Mouse (Mus musculus) Muller cell, postnatal 12 days (primary cell): ENCODE measurements at regions not wholly inside any gene's neighbourhood (a gene's known extent, or its start where the extent isn't known, plus 50 kb on each side); places are given as distances from the start of the nearest gene placed in this dataset.
A peak's percentile ranks its signal among the peaks of the same experiment; 100 is the strongest.

ENCODE experiments used
- DNase-seq: peaks from one replicate; pipeline ENCODE4 v3.0.0-alpha.2; 2015; ENCODE audit errors: inconsistent ontology term

DNA sequence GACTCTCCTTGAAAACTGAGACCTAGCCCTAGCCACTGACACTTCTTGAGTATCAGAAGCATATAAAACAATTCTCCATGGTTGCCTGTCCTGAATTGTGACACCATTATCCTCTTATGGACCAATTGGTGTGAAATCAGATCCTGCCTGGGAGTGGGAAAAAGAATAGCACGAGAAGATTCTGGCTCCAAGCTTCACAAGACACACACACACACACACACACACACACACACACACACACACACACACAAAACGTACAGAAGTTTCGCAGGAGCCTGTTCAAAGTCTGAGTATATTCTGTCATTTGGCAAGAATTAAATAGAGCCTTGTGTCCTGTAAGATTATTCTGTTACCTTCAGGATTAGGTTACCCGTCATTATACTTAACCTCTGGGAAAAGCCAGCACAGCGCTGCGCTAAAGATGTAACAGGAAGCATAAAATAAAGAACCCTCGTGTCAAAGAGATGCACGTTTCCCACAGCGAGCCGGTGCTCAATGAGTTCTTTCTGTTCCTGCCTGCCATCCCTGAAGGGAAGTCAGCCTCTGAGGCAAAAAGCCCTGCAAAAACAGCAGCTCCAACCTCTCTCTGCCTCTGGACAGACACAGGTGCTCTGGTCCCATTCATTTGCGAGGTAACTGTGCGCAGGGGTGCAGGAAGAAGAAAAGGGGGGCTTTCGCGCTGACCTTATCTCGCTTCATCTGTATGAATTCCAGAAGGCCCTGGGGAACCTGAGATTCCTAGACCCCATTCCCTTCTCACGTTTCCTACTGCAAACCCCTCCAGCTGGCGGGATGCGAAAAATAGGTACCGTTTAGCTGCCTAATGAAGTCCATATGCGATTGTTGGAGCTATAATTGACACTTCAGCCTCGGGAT is 178.4 kb upstream of the Elac2 start:
- DNase-seq, result no peak

DNA sequence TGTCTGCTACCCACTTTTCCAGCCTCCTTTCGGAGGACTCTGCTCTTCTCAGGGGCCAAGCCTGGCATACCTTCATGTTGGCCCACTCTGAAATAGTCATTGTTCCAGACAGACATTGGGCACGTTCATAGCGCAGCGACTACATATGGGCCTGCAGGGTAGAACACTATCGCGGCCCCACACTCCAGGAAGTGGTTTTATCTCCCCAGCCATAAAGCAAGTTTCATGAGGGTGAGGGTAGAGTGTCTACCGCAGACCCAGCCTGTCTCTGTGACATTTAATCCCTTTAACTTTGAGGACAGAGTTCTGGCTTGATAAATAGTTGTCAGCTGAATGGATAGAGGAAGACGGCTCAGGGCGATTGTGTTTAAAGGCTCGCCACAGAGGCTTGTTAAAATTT is 177.5 kb upstream of the Elac2 start:
- DNase-seq, result no peak

DNA sequence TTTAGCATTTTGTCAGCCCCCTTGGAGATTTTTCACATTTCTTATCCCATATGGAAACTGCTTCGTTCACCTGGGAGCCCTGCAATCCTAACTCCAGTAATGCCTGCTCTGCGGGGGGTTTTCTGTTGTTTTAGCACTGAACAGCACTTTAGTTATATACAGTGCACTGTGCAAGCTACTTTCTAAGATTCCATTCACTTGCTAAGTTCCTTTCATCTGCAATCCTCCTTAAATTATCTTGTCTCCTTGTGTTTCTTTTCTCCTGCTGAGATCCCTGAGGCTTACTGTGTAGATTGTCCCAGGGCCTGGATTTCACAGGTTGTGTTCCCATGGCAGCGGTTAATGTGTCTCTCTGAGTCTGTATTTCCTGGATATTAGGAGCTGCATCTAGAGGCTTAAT is 173.3 kb upstream of the Elac2 start:
- DNase-seq, result no peak

DNA sequence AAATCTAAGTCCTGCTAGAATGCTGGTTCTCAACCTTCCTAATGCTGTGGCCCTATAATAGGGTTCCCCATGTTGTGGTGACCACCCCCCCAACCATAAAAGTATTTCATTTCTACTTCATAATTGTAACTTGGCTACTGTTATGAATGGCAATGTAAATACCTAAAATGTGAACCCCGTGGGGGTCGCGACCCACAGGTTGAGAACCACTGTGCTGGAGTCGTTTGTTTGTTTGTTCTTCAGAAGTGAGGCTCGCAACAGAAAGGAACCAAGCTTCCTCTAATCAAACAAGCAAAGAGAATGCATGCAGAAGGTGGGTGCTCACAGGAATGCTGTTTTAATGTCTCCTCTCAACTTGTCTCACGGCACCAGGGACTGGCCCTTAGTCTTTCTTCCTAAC is 166.4 kb upstream of the Elac2 start:
- DNase-seq, result no peak

DNA sequence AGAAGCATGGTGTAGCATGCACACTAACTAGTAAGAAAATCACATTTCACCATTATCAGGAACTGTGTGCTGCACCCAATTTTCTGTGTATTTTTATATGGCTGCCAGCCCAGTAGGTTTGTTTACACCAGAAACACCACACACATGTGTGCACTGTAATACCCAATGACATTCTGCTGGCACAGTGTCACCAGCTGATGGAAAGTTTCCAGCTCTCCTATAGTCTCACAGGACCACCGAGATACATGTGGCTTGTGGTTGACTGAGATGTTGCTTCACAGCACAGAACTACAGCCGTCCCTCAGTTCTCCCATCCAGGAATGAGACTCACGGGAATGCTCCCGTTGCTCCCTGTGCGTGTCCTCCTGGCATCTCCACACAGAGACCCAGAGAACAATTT is 149.4 kb upstream of the Elac2 start:
- DNase-seq, result no peak

DNA sequence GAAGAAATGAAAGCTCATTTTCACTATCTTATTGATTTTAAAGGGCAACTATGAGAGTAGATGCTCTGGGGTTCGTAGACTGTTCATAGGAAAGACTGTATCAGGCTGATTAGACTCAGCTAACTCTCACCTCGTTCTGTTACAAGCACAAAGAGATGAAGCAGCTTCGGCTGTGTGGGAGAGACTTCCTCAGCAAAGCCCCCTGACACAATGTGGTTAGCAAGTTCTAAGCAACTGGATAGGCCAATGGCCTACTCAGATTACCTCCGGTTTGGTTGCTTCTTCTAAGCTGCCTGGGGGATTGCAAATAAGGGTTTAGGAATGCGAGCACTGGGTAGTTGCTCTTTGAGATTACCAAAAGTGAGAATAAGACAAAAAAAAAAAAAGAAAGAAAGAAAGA is 146.4 kb upstream of the Elac2 start:
- no peak for DNase-seq

DNA sequence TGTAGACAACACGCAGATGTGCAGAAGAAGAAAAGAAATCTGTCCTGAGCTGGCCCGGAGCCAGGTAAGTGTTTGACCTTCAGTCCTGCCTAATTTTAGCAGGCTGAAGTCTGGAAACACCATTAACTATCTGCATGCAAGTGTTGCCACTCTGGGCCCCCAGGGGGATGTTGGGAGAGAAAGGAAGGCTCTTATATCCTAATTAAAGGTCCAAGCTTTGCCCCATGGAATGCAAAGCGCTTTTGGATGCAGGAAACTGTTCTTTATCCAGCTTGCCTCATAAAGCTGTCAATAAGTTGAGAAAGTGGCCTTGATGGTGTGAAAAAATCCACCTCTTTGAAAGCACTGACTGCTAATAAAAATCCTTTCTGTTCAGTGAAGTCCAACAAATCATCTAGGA is 145.1 kb upstream of the Elac2 start:
- DNase-seq, result no peak

DNA sequence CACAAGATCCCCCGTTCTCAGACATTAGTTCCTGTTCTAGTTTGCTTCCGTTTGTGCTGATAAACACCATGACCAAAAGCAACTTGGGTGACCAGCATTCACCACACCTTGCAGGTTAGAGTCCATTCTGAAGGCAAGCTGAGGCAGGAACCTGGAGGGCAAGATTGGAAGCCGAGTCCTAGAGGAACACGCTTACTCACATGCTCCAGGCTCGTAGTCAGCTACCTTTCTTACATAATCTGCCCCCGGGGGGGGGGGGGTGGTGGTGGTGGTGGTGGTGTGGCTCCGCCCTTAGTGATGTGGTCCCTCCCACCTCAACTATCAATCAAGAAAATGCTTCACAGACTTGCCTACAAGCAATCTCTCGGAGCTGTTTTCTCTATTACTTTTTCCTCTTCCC is 142.1 kb upstream of the Elac2 start:
- DNase-seq, result no peak

DNA sequence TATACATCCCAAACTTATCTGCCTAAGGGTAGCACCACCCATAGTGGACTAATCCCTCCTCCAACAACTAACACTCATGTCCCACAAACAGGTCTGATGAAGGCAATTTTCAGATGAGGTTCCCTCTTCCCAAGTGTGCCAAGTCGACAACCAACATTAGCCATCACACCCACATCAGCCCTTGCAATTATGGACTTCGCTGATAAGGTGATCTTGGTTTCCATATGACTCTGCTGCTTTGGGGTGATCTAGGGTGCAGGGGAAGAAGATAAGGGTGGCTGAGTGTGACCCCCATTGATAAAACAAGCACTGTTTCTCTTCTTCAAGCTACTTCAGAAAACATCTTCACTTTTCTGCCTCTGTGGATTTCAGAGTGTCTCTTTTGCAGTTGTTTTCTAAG is 137.7 kb upstream of the Elac2 start:
- DNase-seq, result no peak

DNA sequence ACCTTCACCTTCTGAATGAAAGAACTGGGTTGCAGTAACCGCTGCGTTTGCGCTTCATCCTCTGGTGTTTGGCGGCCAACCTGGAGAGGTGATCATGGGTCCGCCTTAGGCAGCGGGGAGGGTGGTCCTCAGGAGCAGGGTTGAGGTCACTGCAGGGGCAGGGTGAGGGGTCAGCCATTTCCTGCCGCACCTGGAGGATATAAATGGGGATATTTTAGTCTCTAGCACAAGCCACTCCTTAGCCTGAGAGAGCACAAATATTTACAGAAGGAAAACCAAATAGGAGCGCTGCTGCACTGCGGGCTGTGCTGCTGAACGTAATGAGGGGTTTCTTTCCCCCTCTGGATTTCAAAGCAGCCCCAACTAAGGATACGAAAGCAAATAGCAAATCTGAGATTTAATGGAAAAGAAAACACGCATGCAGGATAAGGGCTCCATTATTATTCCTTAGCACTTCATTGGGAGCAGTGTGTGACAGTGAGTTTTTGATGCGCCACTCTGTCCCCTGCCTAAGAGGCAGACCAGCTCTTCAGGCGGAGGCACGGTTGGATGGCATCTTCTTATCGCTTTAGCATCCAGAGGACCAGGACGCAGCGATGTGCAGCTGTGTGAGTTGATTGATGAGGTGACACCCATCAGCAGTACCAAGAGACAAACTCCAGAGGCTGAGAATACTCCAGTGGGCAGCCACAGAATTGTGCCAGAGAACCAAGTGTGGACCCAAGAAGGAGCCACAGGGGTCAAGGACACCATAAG is 135.9 kb upstream of the Elac2 start:
- no peak for DNase-seq

DNA sequence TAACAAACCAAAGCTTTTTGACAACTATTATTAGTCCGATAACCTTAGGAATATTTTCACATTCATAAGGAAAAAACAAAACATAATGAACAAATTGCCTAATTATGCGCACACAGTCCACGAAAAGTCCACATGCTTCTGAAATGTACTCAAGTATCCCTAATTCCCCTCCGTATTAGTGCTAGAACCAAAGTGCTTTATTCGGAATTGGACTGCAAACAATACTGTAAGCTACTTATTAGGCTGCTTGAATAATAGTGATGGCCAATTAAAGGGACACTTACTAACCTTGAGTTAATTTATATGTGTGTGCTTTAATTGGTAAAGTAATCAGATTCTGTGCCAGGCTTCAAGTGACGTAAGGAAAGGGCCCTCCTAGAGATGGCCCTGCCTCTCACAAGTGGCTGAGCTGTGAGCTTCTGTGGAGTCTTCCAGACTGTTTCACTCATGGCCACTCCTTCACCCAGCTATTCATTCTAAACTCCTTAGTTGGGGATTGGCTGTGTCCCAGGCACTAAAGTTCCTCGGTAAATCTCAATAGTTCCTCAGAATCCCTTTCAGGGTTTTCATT is 132.2 kb upstream of the Elac2 start:
- DNase-seq, result no peak

DNA sequence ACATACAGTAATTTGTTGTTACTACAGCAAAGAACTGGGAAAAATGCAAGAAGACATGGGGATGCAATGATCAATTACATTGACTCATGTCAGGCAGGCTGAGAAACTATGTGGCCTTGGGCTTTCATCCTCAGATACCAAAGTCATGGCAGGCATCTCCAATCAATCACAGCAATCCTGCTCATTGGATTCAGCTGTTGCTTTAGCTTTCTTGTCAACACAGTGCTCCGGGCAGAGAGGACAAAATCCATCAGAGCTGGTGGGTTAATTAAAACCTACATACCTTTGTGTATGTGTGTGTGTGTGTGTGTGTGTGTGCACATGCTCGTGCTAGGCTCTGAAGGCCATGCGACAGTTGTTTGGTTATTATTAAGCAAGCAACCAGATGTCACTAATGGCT is 119.2 kb upstream of the Elac2 start:
- no peak for DNase-seq

DNA sequence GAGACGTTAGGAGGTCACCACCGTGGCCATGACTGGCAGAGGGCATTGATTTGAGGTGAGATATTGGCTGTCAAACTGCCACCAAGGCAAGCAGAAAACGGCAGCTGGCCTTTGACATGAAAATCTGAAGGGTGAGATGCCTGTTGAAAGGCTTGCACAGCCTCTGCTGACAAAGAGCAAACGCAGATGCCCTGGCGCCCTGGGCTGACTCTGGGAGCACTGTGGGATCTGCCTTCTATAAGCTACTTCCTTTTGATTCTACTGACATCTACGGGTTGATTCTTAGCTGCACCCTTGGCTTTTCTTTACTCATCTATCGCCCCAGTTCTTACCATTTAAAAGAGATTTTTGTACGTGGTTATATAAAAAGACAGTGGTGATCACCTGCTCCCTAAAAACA is 98.2 kb upstream of the Elac2 start:
- no peak for DNase-seq

DNA sequence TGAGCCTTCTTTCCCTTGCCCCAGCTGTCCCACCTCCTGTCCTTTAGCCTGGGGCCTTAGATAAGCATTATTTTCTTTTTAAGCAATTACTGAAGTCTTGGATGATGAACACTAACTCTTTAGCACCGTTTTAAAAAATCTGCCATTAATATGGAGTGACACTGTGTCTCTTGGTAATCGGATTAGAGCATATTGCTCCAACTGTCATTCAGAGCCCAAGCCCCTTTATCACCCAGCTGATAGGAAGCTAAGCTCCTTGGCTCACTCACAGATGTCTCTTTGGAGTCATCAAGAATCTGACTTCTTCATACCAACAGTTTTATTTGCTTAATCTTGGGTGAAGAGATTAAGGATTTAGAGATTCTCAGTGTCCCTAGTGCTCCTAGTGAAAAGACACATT is 94.3 kb upstream of the Elac2 start:
- no peak for DNase-seq

DNA sequence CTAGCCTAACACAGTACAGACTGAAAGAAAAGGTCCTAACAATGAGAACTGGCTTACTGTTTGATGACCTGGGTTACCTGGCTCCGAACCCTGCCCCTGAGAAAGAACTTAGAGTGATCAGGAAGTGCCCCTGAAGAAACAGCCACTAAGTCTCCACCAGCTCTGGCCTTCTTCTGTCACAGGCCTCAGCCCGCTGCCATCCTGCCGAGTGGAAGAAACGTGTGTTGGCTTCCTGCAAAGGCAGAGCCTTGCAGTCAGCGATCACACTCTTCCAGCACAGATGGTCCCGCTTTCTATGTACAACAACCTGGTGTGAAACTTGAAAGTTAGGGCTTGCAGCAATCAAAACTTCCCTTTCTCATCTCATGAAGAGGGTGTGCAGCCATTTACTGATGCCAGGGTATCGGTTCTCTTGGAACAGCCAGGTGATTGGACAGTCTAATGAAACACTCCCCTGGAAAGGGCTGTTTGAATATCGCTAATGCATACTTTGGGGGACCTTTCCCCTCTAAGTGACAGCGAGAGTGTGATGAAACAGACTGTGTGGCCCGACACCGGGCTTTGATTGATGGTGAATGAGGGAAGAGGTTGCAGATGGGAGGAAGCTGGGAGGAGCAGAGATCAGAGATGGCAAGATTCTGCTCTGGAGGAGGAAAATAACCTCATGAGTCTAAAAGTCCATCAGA is 89.4 kb upstream of the Elac2 start:
- no peak for DNase-seq

DNA sequence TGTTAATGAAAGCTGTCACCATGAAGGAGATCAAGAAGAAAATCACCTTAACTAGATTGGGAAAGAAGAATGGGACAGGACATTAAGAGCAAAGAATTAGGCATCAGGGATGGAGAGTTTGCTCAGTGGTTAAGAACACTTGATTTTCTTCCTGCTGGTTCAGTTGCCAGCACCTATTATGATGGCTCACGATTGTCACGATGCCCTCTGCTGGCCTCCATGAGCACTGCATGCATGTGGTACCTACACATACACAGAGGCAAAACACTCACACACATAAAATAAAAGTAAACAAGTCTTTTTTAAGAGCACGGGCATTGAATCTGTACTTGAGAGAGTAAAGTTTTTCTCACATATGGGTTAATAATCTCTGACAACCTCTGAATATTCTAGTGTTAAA is 88.1 kb upstream of the Elac2 start:
- no peak for DNase-seq

DNA sequence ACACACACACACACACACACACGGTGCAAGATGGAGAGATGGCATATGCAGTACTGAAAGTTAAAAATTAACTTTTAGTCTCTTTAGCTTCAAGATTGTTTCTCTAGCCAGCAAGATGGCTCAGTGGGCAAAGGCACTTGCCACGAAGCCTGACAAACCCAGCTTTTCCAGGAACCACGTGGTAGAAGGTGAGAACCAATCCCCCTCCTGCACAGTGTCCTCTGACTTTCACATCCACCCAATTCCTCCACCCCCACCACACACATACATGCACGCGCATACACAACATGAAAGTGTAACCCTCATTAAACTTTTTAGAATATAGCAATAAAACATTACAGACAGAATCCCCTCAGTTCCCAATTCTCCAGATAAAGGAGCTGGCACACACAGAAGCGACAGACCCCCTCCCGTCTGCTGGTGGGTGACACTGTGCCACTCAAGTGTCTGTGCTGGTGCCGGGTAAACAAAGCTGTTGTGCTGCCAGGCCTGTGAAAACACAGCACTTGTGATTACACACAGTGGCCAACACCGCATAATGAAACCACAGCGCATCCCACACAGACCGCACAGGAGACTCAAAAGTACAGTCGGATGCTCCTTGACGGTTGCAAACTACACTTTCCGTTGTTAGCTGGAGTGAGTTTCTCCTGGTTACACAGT is 82.9 kb upstream of the Elac2 start:
- no peak for DNase-seq

DNA sequence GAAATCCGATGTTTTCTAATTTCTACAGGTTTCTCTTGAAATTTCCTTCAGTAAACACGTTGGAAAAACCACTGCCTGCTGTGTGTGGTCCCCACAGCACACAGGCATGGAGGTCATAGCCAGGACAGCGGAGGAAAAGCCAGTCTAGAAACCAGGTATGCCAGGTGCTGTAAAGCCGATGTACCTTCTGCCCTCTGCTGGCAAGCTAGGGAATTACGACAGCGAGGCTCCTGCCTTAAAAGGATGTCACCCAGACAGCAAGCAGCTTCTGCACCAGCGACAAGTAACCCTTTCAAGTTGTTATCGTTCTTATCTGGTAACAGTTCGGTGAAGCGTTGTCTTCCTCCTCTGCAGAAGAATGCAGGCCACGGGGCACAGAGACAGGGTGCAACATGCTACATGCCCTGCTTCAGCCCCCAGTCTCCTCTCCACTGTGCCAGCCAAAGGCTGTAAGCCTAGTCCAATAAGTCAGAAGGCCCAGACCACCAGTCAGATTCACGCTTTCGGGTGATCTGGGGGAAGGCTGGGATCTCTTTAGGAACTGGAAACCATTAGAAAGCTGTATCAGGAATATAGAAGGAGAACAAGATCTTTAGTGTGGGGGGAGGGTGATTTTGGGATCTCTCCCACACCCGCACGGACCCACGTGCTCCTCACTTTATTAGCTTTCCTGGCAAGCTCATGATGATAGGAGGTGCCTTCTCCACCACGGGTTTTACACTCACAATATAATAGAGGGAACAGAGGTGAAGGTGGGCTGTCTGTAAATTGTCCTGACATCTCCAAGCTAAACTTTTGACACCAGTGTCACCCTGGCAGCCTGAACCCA is 79.9 kb upstream of the Elac2 start:
- peak; percentile 30 for DNase-seq

DNA sequence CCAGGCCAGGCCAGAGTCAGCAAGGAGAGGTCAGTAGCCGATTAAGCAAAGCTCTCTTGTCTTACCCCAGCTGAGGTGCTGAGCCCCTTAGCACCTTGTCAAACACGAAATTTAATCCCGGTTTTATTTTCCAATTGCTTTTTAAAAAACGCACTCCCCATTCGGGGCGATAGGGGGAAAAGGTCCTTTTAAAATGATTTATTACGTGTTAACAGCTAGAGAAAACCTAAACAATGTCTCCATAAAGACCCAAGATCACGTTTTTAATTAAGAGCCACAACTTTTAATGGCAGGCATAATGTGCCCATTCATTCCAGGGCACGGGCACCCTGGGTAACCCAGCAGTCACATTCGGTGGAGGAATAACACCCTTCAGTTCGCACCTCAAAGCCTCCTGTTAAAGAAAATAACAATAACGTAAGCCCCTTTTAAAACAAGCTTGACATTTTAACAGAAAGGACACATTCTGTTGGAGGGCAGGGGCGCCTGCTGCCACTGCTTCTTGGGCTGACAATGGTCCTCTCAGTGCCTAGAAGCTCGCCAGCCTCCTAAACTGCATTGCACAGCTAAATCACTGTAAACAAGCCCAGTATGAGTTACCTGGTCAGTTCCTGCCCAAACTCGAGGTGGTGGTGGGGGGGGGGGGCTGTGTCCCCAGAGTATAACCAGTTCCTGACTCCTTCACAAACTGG is 79.1 kb upstream of the Elac2 start:
- DNase-seq, result no peak

DNA sequence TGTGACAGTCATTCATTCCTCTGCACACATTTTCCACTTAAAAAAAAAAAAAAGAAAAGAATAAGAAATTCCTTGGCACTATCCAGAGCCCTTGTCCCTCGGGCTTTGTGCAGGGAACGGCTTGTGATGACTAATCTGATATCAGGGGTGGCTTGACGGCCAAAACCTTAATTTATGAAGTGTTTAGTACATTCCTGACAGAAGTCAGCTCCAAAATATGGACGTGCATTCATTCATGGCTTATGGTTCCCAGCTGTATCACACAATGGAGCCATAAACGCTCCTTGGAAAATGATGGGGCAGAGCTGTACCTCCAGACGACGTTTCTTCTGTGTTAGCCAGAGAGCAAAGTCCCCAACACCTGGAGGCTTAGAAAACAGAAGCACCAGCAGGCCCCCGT is 62.1 kb upstream of the Elac2 start:
- DNase-seq, result peak; percentile 80
